Mouse (Mus musculus): ENCODE data around the gene Nrip2.

The Nrip2 gene

DNA sequence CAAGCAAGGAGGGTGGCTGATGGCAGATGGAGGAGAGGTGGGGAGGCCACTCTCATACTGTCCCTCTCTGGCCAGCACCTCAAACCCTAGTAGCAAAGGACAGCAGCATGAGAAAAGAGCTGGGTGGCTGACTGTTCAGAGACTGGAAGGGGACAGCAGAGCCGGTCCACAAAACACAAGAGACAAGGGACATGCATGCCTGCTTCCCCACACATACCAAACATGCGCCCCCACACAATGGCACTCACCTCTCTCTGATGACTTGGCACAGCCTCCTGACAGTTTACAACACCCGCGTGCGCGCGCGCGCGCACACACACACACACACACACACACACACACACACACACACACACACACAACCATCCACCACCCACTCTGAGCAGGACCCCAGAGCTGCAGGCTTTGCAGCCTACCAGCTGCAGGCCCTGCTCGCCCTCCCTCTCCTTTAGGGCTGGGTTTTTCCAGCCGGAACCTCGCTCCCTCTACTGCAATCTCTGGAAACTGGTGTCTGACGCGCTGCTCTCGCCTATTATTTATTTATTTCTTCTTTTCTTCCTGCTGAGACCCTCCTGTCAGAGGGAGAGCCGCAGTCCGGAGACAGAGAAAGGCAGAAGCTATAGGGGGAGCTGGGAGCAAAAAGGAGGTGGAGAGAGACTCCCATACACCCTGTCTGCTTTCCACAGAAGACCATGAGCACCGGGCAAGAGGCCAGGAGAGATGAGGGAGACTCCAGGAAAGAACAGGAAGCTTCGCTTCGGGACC lies 507 bp downstream of the Nrip2 start:
- no peak for DNase-seq

DNA sequence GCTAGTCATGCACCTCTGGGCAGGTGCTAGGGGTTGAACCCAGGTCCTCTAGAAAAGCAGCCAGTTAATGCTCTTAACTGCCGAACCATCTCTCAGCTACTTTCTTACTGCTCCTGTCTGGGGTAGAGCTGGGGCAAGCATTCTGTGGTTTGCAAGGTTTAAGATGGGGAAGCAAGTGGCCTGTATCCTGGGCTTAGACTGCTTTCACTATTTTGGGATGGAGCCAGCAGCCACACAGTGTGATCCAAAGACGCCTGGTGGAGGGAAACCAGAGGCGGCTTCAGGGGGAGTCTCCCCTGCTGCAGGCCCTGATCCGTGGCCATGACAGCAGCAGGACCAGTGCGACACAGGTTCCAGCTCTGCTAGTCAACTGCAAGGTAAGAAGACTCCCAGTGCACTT lies 5.6 kb downstream of the Nrip2 start:
- DNase-seq: no peak

DNA sequence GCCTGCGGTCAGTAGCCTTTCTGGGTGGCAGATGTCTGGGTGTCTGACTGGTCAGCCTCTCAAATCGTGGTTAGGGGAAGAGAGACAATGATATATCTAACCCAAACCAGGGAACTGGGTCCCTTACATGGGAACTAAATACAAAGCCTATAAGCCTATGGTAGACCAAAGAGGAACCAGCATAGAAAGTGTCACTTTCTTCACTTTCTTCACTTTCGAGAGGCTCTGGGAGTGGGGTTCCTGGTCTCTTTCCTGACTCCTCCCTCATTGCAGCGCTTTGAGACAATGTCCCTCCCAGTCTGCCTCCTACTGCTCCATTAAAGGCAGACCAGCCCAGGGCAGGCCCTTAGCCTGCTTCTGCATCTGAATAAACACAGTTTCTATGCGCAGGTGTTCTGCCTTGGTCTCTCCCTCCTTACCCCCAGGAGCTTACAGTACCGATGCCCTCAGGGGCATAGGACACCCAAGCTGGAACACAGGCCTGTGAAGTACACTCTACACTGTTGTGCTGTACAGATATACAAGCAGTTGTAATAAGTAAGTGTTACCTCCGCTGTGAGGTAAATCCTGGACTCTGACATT lies 9.5 kb downstream of the Nrip2 start:
- DNase-seq: peak; percentile 43

DNA sequence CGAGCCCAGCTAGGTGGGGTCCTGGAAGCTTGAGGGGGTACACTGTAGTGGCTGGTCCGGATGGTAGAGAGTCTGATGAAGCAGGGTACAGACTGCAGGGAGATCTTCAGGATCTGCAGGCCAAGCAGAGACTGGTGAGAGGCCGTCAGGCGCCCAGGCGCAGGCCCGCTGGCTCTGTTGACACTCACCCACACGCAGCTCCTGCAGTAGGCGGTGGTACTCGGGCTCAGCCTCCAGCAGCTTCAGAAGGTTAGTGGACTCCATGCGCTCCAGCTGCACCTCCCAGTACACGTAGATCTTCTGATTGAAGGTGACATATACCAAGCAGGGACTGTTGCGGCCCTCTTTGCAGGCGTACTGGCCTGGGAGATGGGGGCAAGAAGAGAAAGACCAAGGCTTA lies 11.2 kb downstream of the Nrip2 start:
- no peak for DNase-seq

DNA sequence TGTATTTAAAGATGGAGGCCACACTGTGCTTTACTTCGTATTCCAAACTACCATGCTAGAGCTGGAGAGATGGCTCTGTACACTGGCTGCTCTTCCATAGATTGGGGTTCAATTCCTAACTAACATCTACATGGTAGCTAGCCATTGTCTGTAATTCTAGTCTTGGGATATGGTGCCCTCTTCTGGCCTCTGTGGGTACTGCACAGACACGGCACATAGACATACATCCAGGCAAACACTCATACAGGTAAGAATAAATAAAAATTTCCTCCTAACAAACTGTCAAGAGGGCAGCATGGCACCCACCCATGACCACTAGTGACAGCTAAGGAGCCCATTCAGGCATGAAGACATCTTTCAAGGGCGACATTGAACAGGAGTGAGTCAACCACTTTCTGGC lies 12.0 kb downstream of the Nrip2 start:
- DNase-seq: peak; percentile 58

DNA sequence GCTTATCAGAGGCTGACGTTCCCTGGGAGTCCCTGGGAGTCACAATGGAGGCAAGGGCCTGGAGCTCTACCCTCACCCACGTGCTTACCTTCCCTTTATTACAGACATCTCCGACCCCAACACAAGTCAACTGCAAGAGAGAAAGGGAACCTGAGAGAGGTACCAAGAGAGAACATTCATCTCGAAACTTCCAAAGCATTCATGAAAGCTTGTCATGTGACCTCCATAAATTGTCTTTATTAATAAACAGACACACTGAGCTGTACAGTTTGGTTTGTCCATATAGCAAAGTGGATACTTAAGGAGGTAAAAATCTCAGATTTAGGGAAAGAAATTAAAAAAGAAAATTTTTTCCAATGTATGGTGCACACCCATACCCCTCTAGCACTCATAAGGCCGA lies 17.1 kb downstream of the Nrip2 start:
- DNase-seq: no peak

DNA sequence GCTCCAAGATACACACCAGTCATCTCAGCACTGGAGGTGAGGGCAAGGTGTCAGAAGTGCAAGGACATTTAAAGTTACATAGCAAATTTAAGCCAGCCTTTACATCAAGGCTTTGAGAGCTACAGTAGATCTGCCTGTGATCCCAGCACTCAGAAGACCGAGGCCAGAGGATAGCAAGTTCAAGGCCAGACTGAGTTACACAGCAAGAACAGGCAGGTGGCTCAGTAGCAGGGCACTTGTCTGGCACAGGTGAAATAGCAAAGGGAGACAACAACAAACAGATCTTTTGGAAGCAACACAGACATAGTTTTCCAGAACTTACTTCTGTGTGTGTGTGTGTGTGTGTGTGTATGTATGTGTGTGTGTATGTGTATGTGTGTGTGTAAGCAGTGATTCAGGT lies 19.0 kb downstream of the Nrip2 start:
- no peak for DNase-seq

DNA sequence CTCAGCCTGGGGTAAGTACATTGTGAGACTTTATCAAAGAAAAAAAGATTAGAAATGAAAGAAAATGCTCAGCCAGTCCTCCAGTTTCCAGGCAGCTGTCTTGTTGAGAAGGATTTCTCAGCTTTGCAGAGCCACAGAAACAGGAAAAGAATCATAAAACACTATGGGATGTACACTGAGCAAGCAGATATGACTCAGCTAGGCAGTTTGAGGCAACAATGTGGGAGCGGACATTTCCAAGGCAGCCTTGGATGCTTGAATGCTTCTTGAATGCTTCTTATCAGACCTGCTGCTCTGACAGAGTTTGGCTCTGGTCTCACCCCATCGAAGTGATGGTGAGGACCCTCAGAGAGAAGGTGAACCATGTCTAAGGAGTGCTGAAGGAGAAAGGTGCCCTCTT lies 21.9 kb downstream of the Nrip2 start:
- DNase-seq: no peak

DNA sequence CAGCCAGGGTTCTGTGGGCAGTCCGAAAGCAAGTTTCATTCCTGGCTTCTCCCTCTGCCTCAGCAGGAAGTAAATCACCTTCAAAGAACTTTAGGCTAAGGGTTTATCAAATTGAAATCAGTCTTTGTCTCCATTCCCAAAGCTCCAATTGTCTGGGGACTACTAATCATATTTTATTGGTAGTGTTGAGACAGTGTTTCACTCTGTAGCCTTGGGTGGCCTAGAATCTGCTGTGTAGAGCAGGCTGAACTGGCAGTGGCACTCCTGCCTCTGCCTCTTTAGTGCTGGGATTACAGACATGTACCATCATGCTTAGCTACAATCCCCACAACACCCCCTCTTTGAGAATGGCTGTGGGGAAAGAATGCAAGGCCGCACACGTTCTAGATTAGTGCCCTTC lies 22.4 kb downstream of the Nrip2 start:
- no peak for DNase-seq

DNA sequence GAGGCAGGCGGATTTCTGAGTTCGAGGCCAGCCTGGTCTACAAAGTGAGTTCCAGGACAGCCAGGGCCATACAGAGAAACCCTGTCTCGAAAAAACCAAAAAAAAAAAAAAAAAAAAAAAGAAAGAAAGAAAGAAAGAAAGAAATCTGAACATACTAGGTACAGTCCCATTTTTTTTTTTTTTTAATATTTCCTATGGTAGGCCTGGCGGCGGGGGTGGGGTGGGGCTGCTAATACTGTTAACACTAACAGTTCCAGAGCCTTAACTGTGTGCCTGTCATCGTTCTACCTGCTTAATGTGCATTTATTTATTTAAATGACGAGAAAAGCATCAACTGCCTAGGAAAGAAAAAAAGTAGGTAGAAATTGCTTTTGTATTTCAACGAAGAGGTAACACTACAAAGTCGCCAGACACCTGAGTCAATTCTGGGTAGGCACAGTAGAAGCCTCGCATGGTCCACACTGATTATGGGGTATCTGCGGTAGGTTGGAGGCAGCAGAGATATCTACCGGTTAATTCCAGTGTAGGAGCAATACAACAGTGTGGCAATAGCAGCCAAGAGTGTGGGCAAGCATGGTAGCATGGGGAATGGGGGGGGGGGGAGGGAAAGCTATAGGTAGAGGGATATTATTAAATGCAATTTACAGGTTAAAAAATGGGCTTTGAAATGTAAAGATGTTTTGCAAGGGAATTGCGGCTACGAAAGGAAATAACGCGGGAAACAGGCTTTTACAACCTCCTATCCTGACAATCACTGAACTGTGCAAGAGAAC lies 24.6 kb downstream of the Nrip2 start:
- DNase-seq: no peak

DNA sequence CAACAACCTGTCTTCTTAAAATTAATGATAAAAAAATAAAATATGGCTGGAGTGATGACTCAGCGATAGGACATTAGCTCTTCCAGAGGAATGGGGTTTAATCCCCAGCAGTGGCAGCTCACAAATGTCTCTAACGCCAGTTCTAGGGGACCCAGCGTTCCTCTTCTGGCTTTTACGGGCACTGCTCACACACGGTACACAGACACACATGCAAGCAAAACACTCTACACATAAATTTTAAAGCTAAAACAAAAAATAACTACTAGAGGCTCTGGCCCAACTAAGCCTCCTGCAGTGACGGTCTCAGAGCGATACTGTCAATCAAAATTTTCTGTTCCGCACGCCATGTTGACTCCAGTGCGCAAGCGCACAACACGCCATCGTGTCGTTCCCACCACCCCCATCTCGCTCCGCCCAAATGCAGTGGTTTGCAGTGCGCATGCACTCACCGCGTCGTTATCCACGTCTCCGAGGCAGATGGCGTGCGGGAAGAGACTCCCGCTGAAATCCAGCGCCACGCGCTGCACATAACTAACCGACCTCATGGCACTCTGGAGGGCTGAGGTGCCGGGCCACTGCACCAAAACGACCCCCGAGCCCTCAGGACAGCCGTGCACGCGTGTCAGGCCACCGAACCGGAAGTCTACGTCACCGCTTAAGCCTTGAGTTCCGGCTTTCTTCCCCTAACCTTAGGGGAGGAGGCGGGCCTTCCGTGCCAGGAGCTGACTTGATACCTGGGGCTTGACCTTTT lies 25.3 kb downstream of the Nrip2 start, which contains the start of gene Itfg2:
Gene Itfg2, minus strand, starts transcription at position 663 of the 751 bp plus-strand sequence.
- peak; percentile 96 for DNase-seq

DNA sequence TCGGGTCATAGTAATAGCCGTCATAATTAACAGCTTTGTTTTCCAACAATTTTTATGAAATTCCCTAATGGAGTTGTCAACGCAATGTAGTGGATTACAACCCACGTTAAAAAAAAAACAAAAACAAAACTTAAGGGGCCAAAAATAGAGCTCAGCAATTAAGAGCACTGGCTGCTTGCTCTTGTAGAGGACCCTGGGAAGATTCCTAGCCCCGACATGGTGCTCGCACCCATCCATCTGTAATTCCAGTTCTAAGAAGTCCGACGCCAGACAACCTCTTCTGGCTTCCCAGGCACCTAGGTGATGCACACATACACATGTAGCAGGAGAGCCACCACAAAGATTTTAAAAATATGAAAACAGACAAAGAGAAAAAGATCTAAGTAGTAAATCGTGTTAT lies 25.9 kb downstream of the Nrip2 start:
- DNase-seq: no peak

DNA sequence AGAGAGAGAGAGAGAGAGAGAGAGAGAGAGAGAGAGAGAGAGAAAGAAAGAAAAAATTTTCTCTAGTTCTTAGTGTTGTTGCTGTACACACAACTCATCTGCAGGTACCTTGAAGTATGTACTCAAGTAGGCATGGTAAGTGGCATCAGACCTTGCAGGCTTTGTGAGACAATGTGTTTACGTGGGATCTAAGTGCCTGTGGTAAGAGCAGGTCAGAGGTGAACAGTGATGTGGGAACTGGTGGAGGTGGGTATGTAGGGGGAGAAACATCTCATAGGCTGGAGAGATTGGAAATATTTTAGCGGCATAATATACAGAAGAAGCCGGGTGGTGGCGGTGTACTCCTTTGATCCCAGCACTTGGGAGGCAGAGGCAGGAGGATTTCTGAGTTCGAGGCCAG lies 28.5 kb downstream of the Nrip2 start:
- no peak for DNase-seq

DNA sequence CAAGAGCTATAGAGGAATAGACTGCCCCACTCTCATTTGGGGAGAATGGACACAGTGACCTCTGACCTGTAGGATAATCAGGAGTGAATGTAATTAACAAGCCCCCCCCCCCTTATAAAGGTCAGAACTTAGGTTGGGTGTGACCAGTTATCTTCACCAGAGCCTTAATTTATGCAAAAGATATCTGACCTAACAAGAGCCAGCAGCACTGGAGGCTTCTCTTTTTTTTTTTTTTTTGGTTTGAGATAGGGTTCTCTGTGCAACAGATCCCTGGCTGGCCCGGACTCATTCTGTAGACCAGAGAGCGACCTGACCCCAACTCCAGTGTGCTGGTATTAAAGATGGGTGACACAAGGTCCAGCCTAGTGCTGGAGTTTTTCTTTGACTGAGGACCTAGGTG lies 30.2 kb downstream of the Nrip2 start:
- no peak for DNase-seq

DNA sequence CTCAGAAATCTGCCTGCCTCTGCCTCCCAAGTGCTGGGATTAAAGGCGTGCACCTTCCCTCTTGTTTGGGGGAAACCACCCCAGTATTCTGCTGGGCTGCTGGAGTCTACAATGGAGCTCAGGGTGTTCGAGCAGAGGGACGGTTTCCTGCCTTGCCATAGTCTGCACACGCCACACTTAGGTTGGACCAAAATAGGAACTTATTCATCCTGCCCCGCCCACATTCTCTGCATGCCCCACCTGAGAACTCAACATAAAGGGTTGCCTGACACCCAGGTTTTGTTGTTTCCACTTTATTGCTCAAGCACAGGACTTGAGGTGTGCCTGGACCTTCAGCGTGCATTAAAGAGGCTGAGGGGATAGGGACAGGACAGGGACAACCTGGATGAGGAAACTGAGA lies 30.7 kb downstream of the Nrip2 start:
- no peak for DNase-seq

DNA sequence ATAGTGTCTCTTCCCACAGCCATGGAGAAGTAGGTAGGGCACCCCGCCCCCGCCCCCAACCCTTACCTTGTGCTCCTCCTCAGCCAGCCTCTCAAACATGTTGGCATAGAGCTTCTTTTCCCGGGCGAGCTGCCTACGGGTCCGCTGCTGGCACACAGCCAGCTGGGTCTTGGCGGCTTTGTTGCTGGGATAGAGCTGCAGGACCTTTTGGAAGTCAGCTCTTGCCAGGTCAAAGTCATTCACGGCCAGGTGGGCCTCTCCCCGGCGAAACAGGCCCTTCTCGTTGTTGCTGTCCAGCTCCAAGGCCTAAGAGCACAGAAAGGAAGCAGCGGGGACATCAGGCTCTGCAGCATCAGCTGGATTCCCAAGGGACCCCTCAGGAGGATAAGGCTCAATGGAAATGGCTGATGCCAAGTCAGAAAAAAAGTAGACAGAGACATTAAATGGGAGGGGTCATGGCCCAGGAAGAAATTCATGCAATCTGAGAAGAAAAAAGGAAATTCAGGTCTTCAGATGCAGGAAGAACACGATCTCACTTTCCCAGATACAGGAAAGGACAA lies 33.3 kb downstream of the Nrip2 start:
- DNase-seq: no peak

DNA sequence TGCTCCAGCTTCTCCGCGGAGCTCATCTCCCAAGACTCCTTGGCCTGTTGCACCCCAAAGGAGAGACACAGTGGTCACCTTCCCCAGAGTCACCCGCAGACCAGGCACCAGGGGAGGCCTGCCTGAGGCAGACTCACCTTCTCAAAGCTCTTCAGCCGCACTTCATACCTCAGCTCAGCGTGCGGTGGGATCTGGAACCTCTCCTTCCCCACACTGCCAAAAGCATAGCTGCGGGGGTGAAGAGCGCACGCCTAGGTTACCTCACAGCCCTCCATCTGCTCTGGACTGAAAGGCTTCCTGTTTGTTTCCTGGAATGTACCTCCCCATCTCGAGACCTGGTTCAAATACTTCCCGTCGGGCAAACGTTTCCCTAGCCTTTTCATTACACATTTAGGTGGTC lies 34.5 kb downstream of the Nrip2 start:
- no peak for DNase-seq

DNA sequence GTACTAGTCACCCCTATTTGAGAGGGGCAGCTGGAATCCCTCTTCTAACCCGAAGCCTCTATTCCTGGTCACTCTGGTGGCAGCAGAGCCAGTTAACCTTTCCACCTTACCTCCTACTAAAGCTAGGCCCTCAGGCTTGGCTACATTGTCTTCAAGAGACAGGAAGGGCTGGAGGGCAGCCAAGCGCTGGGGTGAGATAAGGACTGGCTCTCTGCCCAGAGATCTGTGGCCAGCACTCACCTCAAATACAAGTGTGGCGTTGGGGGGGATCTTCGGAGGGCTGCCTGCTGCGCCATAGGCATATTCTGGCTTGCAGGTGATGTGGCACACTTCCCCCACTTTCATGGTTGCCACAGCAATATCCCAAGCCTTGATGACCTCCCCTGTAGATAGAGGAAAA lies 36.4 kb downstream of the Nrip2 start:
- peak; percentile 86 for DNase-seq

DNA sequence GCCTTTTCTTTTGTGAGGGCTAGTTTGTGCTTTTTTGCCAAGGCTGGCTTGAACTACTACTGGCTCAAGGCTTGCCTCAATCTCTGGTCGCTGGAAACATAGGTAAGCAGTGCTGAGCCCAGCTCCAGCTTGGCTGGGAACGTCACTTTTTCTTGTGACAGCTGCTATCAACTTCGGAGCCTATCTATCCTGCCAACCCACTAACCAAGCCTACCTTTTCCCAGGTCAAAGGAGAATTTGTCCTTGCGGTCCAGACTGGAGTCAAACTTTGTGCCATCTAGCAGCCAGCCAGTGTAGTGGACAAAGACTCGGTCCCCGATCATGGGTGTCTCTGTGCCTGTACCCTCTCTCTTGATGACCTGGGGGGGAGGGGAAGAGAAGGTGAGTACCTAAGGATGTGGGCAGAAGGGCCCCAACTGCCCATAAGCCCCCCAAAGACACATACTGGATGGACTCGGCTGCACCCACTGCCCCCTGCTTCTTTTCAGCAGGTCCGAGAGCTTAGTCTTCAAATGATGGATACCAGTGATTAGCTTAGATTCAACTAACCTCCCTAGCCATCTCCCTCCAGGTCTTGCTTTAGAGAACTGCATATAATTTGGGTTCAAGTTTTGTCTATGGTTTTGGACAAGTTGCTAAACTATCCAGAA lies 37.4 kb downstream of the Nrip2 start:
- no peak for DNase-seq

DNA sequence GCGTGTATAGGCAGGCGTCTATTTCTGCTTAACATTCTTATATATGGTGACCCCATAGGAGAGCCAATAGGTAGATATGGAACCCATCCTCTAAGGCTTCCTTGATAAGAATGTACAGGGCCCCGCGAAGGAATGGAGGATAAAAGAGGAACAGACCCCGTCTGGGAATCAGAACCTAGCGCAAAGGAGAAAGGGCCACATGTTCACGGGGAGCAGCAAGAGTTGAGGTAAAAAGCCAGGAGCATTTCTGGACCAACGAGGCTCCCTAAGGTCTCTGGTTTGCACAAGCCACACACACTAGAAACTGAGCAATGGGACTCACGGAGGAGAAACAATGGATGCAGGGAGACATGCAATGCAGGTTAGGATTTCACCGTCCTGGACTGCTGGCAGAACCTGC lies 38.2 kb downstream of the Nrip2 start:
- DNase-seq: no peak

DNA sequence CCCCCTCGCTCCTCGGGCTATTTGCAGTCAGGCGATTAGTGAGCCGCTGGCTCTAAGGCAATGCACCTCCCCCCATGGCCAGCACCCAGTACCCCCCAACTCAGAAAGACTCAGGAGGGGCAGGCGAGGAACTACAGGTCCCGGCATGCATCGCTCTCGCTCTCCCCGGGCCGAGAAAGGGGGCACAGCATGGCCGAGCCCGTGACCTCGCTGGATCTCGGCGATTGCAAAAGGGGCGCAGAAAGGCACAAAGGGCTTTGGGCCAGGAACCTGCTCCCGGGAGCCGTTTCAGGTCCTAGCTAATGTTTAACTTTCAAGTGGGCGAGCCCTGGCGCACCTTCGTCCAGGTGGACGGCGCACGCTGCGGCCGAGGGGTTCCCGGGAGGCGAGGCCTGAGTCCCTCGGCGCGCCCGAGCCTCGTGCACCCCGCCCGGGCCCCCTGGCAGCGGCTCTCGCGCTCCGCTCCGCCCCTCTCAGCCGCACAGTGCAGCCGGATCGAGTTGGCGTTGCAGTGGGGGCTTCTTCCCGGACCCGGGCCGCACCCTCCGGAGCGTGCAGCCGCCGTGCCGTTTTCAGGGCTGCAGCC lies 38.7 kb downstream of the Nrip2 start:
- peak; percentile 87 for DNase-seq

DNA sequence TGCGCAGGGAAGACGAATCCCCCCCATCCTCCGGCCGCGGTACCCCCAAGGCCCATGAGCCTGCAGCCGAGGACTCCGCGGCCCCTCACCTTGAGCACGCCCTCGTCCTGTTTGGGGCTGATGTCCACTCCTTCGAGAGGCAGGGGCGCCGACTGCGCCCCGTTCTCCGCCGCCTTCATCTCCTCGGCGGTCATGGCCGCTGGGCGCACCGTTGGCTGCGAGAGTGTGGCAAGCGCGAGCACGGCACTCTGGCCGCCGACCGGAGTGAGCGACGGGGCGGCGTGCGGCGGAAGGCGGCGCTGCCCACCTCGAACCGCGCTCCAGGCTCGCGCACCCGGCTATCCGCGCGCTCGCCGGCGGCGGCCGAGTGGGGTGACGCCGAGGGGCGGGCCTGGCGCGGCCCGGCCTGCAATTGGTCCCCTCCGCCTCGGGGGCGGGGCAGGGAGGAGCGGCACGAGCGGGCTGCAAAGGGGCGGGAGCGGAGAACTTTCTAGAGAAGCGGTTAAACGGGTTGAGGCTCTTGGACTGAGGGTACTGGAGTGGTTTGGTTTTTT lies 39.3 kb downstream of the Nrip2 start, which contains the start of gene Fkbp4:
Gene Fkbp4, minus strand, starts transcription at position 361 of the 554 bp plus-strand sequence.
- peak; percentile 92 for DNase-seq

Data from kidney, adult 11 months (tissue).